Mouse (Mus musculus) ES-E14 (cell line): ENCODE measurements at regions not wholly inside any gene's neighbourhood (a gene's known extent, or its start where the extent isn't known, plus 50 kb on each side); places are given as distances from the start of the nearest gene placed in this dataset.

Experiments used
- DNase-seq: peaks from one replicate; pipeline ENCODE4 v3.0.0-alpha.2; 2013; ENCODE audit warnings: low read depth, low spot score
- H3K27ac ChIP-seq: 2 replicates; pipeline ENCODE4 v1.5.1; 2012; ENCODE audit warnings: low read depth, mild to moderate bottlenecking, low read length, moderate library complexity, mixed read lengths; ENCODE audit not compliant: poor library complexity, insufficient read depth, severe bottlenecking
- H3K36me3 ChIP-seq: 2 replicates; pipeline ENCODE4 v1.6.1; 2012; ENCODE audit warnings: mild to moderate bottlenecking, low read length, moderate library complexity, mixed read lengths; ENCODE audit not compliant: control insufficient read depth, poor library complexity, insufficient read depth, severe bottlenecking
- H3K4me1 ChIP-seq, 2 experiments: fragments of 150-350 bp in 1 of 2; sonication (generic) in 1 of 2; 2 replicates each; pipeline ENCODE4 v1.6.1; 2012; ENCODE audit warnings: low read length in 2 of 2, mild to moderate bottlenecking in 1 of 2, mixed read lengths in 1 of 2; ENCODE audit not compliant: control insufficient read depth in 2 of 2, insufficient read depth in 2 of 2, poor library complexity in 1 of 2
- H3K4me3 ChIP-seq, 2 experiments: fragments of 150-350 bp in 1 of 2; sonication (generic) in 1 of 2; 2 replicates each; pipeline ENCODE4 v1.5.1; 2012; ENCODE audit warnings: low read length in 2 of 2, low read depth in 1 of 2, mild to moderate bottlenecking in 1 of 2, mixed read lengths in 1 of 2; ENCODE audit not compliant: insufficient read depth in 1 of 2, poor library complexity in 1 of 2, severe bottlenecking in 1 of 2
- H3K9ac ChIP-seq: 2 replicates; pipeline ENCODE4 v1.6.1; 2012; ENCODE audit warnings: low read depth, mild to moderate bottlenecking, low read length, mixed read lengths; ENCODE audit not compliant: poor library complexity, insufficient read depth, severe bottlenecking
- H3K9me3 ChIP-seq: fragments of 150-350 bp; sonication (generic); 2 replicates; pipeline ENCODE4 v1.6.1; 2012; ENCODE audit warnings: low read depth, mild to moderate bottlenecking, low read length; ENCODE audit not compliant: control insufficient read depth, insufficient read depth
- CHD2 ChIP-seq: IDR thresholded peaks from 2 replicates; pipeline ENCODE4 v1.6.1; 2014; ENCODE audit warnings: mild to moderate bottlenecking, low read depth, low read length, inconsistent platforms
- HCFC1 ChIP-seq: IDR thresholded peaks from 2 replicates; pipeline ENCODE4 v1.6.1; 2012; ENCODE audit warnings: low read length, inconsistent platforms, borderline replicate concordance; ENCODE audit not compliant: insufficient read depth
- MAFK ChIP-seq: IDR thresholded peaks from 2 replicates; pipeline ENCODE4 v1.6.1; 2014; ENCODE audit warnings: mild to moderate bottlenecking, low read depth, low read length, inconsistent platforms; ENCODE audit not compliant: insufficient read depth
- ZC3H11A ChIP-seq: IDR thresholded peaks from 2 replicates; pipeline ENCODE4 v1.6.1; 2012; ENCODE audit warnings: low read depth, mild to moderate bottlenecking, inconsistent platforms, low read length, borderline replicate concordance
- ZNF384 ChIP-seq: IDR thresholded peaks from 2 replicates; pipeline ENCODE4 v1.6.1; 2012; ENCODE audit warnings: low read depth, low read length, inconsistent platforms
- in situ Hi-C, 2 experiments: fragments of 600-800 bp; cut with MboI; formaldehyde crosslinking; loops; one replicate each; pipeline ENCODE4 v1.15.1; 2025; ENCODE audit warnings: low sequenced_read_pairs in 2 of 2, inconsistent platforms in 1 of 2; ENCODE audit not compliant: unreplicated experiment in 2 of 2

DNA sequence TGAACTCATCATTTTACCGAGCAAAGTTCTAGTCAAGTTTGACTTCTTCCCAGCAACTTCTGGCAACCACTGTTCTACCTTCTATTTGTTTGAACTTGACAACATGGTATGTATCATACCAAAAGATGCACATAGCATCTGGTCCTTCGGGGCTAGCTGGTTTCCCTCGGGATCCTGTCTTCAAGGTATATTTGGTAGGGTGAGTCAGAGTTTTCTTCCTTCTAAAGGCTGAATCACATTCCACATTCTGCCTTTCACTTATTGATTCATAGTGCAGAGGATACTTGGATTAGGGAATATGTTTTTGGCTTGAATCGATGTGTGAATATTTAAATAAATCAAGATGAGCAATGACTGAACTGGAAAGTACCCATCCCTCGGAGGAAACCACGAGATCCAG is 789.9 kb downstream of the Nr2f2 start:
- DNase-seq = no peak
- in situ Hi-C loops = no loop called here
- Histone ChIP-seq H3K36me3 (no peaks in the 10 kb centered on the region), H3K9me3 (no peaks in the 10 kb centered on the region), H3K4me1 (no peaks in the 10 kb centered on the region), H3K9ac (no peak overlapping the region), H3K27ac (no peak overlapping the region), H3K4me3 (no peak overlapping the region)
- TF ChIP-seq CHD2 = no peak
- no peak for TF ChIP-seq HCFC1
- TF ChIP-seq ZC3H11A = no peak
- no peak for TF ChIP-seq MAFK
- no peak for TF ChIP-seq ZNF384

DNA sequence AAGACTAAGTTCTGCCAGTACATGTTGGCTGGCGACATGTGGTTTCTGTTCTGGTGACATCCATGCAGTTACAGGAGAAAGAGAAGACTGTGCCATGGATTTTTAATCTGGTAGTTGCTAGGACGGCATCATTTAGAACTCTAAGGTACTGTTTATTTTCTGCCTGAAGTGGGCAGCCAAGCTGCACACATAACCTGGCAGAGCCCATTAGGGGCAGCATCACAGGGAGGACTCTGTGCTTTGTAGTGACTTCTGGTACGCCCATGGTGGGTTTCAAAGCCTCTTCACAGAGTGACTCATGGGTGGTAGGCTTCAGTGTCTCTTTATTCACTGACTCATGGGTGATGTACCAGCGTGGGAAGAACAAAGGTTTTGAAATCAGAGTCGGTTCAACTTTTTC is 792.8 kb downstream of the Nr2f2 start:
- no peak for TF ChIP-seq MAFK
- TF ChIP-seq ZNF384 = no peak
- no peak for TF ChIP-seq CHD2
- no peak for TF ChIP-seq HCFC1
- TF ChIP-seq ZC3H11A = no peak
- Histone ChIP-seq H3K9ac (no peak overlapping the region), H3K36me3 (no peaks in the 10 kb centered on the region), H3K4me3 (no peak overlapping the region), H3K9me3 (no peaks in the 10 kb centered on the region), H3K4me1 (no peaks in the 10 kb centered on the region), H3K27ac (no peak overlapping the region)
- DNase-seq = no peak
- in situ Hi-C loops = no loop called here

DNA sequence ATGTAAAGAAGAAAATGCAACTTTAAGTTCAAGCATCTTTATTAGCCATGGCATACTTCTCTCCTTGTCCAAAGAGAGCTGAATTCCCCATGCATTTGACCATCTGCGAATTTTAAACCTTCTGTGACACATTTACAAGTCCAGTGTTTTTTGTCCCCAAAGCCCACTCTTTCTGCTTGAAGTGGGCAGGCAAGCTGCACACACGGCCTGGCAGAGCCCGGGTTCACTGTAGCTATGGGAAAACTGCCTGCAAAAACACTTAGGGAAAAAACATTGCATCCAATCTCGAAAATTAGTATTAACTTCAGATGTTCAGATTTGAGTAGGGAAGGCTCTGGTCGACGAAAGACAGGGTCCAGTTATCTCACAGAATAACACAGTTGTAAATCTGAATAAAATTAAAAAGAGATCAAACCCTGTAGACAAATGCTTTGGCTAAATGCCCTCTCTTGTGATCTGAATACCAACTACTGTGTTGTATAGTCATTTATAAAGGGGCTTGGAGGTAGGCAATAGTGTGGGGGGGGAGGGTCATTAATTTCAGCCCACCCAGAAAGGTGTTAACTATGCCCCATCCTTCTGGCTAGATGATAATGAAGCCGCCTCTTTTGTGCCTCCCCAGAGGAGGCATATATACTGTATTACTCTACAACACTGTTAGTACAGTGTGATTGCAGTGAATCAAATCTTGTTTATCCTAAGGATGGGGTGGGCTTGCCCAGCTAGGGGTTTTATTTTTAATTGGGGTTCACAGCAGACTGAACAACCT is 793.7 kb downstream of the Nr2f2 start:
- H3K4me3 ChIP-seq = no peak overlapping the region
- H3K36me3 ChIP-seq = no peaks in the 10 kb centered on the region
- no peak for DNase-seq
- H3K4me1 ChIP-seq = no peaks in the 10 kb centered on the region
- in situ Hi-C loops = no loop called here
- H3K9ac ChIP-seq = no peak overlapping the region
- no peaks in the 10 kb centered on the region for H3K9me3 ChIP-seq
- no peak overlapping the region for H3K27ac ChIP-seq
- TF ChIP-seq HCFC1 = no peak
- no peak for TF ChIP-seq ZC3H11A
- TF ChIP-seq CHD2 = no peak
- no peak for TF ChIP-seq ZNF384
- TF ChIP-seq MAFK = no peak

DNA sequence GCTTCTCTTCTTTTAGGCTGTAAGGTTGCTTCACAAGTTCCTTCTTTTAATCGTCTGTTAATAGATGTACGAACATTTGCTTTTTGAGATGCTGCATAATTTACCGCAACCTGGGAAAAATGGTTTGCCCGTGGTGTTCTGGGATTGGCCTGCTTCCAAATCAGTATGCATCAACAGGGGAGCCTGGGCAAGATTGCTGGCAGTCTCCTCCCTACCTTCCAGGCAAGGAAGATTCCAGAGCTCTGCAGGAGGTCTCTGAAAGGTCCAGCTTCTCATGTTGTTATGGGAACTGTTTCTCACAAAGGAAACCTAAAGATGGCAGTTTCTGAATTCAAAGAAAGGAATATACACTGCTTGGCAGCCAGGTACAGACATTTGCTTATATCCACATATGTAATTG is 799.6 kb downstream of the Nr2f2 start:
- no peak overlapping the region for H3K4me3 ChIP-seq
- no peaks in the 10 kb centered on the region for H3K9me3 ChIP-seq
- H3K4me1 ChIP-seq = no peaks in the 10 kb centered on the region
- no peak for TF ChIP-seq HCFC1
- TF ChIP-seq CHD2 = no peak
- TF ChIP-seq ZC3H11A = no peak
- TF ChIP-seq ZNF384 = no peak
- no peak overlapping the region for H3K27ac ChIP-seq
- no peak for DNase-seq
- in situ Hi-C loops = no loop called here
- H3K9ac ChIP-seq = no peak overlapping the region
- H3K36me3 ChIP-seq = no peaks in the 10 kb centered on the region
